Comparison of ENCODE assay signal across 26 mouse cellular contexts in genomic region chr8:11801571-11801970, GRCm38 (mm10). TPM values are rescaled to one million over a fixed set of nuclear protein-coding genes. Genes with fewer than 3 reads are reported as not detected.
DNase-seq lines count a peak whose midpoint lies in the region; ATAC-seq and TF ChIP-seq lines count a peak whose summit lies in the region.
"Had no signal": no experiment of that assay in that cellular context is flagged by ENCODE, and none has a peak within 500 bp of the region (broad histone marks: within the 10 kb centered on the region; RNA-seq: fewer than 3 reads in every experiment).

No protein-coding gene starts in this region.

- no peak for ATAC-seq in heart, embryonic 12.5 days (ENCODE audit: insufficient number of reproducible peaks, low FRiP score)
- no peak for ATAC-seq in limb, embryonic 12.5 days (ENCODE audit: insufficient number of reproducible peaks, insufficient read depth, low FRiP score, low TSS enrichment, low read depth)
- ATAC-seq: CD4-positive, CD25-positive, alpha-beta regulatory T cell, adult 4 months; forebrain, embryonic 15.5 days had no signal

- peaks cover 49% of the 10 kb centered on the region for H3K4me1 ChIP-seq in heart, embryonic 12.5 days (replicated peaks)
- 0 out of 2 replicates have a peak, but pooled peaks cover 4% of the 10 kb centered on the region for H3K4me1 ChIP-seq in limb, embryonic 12.5 days (replicated peaks)
- no peaks in the 10 kb centered on the region for H3K4me1 ChIP-seq in limb, embryonic 10.5 days
- H3K4me1 ChIP-seq in embryonic fibroblast, embryonic 13.5 days (ENCODE audit: control insufficient read depth, insufficient read depth, low read length) = peaks cover 12% of the 10 kb centered on the region
- H3K4me1 ChIP-seq in thymus, adult 2 months (replicated peaks; ENCODE audit: control insufficient read depth, insufficient read depth, low read length) = no peaks in the 10 kb centered on the region
- H3K4me1 ChIP-seq: embryonic facial prominence, embryonic 13.5 days had no signal

- DNase-seq in heart, postnatal 25 days (ENCODE audit: low spot score) = no peak
- no peak for DNase-seq in limb, embryonic 10.5 days (ENCODE audit: low spot score)
- peak; percentile 86 for DNase-seq in Muller cell, postnatal 12 days (ENCODE audit: inconsistent ontology term)
- DNase-seq in thymus, adult 2 months = no peak
- DNase-seq in layer of hippocampus, adult 18-20 months (ENCODE audit: low spot score in 2 of 2) = no peak
- DNase-seq: adrenal gland, postnatal 10 days; cerebellum, adult 18-20 months; gastrocnemius, adult 2 months; kidney, adult 18-20 months; left cerebral cortex, postnatal 4 days; lung, postnatal 14 days; thymus, postnatal 36 days had no signal

- H3K4me3 ChIP-seq in heart, embryonic 12.5 days = no peak overlapping the region
- H3K4me3 ChIP-seq in limb, embryonic 12.5 days (replicated peaks) = no peak overlapping the region
- no peak overlapping the region for H3K4me3 ChIP-seq in limb, embryonic 10.5 days
- no peak overlapping the region for H3K4me3 ChIP-seq in embryonic fibroblast, embryonic 13.5 days (ENCODE audit: insufficient read depth, low read length)
- no peak overlapping the region for H3K4me3 ChIP-seq in thymus, adult 2 months (ENCODE audit: control insufficient read depth, insufficient read depth, low read length)
- H3K4me3 ChIP-seq: embryonic facial prominence, embryonic 13.5 days; forebrain, embryonic 15.5 days; gastrocnemius, adult 2 months; hindbrain, embryonic 10.5 days; neural tube, embryonic 13.5 days had no signal

- no peaks in the 10 kb centered on the region for H3K27me3 ChIP-seq in heart, embryonic 12.5 days (replicated peaks)
- H3K27me3 ChIP-seq in limb, embryonic 12.5 days = no peaks in the 10 kb centered on the region
- no peaks in the 10 kb centered on the region for H3K27me3 ChIP-seq in limb, embryonic 10.5 days (ENCODE audit: low read depth, poor library complexity, severe bottlenecking)
- H3K27me3 ChIP-seq in thymus, adult 2 months (ENCODE audit: control insufficient read depth, insufficient read depth, low read length) = no peaks in the 10 kb centered on the region
- H3K27me3 ChIP-seq: embryonic facial prominence, embryonic 13.5 days; forebrain, embryonic 15.5 days; neural tube, embryonic 13.5 days had no signal

- peak overlapping the region; percentile 30 for H3K27ac ChIP-seq in heart, embryonic 12.5 days (ENCODE audit: poor library complexity, severe bottlenecking)
- H3K27ac ChIP-seq in limb, embryonic 12.5 days = 0 out of 2 replicates have a peak overlapping the region, but pooled peaks have one; percentile 23
- no peak overlapping the region for H3K27ac ChIP-seq in limb, embryonic 10.5 days
- peak overlapping the region; percentile 89 for H3K27ac ChIP-seq in embryonic fibroblast, embryonic 13.5 days (ENCODE audit: insufficient read depth, low read length)
- H3K27ac ChIP-seq in thymus, adult 2 months (ENCODE audit: control insufficient read depth, insufficient read depth, low read length) = no peak overlapping the region
- H3K27ac ChIP-seq: embryonic facial prominence, embryonic 13.5 days; forebrain, embryonic 15.5 days; gastrocnemius, adult 2 months; hindbrain, embryonic 10.5 days; liver, embryonic 14.5 days; neural tube, embryonic 13.5 days had no signal

- no peak overlapping the region for H3K4me2 ChIP-seq in heart, embryonic 12.5 days
- no peak overlapping the region for H3K4me2 ChIP-seq in limb, embryonic 12.5 days
- H3K4me2 ChIP-seq: embryonic facial prominence, embryonic 13.5 days; forebrain, embryonic 15.5 days; neural tube, embryonic 13.5 days had no signal

- 53% methylated on average over 8 of the region's 8 CpGs for WGBS in heart, embryonic 12.5 days
- WGBS in limb, embryonic 12.5 days = 77% methylated on average over 8 of the region's 8 CpGs
- WGBS in limb, embryonic 10.5 days = 78% methylated on average over 8 of the region's 8 CpGs
- 92% methylated on average over 8 of the region's 8 CpGs for WGBS in thymus, adult 2 months

- H3K9ac ChIP-seq in heart, embryonic 12.5 days = no peak overlapping the region
- no peak overlapping the region for H3K9ac ChIP-seq in limb, embryonic 12.5 days (replicated peaks)
- H3K9ac ChIP-seq: embryonic facial prominence, embryonic 13.5 days; forebrain, embryonic 15.5 days; liver, embryonic 14.5 days; neural tube, embryonic 13.5 days had no signal

- no peak for TF ChIP-seq CTCF in embryonic fibroblast, embryonic 13.5 days (IDR thresholded peaks at IDR 0.05; ENCODE audit: borderline replicate concordance, insufficient read depth, low read length)
- TF ChIP-seq CTCF in thymus, adult 2 months (IDR thresholded peaks at IDR 0.05; ENCODE audit: borderline replicate concordance, control insufficient read depth, extremely low read depth, insufficient read depth, low read length, poor library complexity) = no peak

- intact Hi-C loops in heart, postnatal 25 days (cut with DNase I) = no loop called here

- H3K36me3 ChIP-seq in heart, embryonic 12.5 days = peaks cover 83% of the 10 kb centered on the region
- H3K36me3 ChIP-seq in limb, embryonic 12.5 days = peaks cover 82% of the 10 kb centered on the region
- H3K36me3 ChIP-seq in limb, embryonic 10.5 days = peaks cover 89% of the 10 kb centered on the region
- peaks cover 15% of the 10 kb centered on the region for H3K36me3 ChIP-seq in thymus, adult 2 months (ENCODE audit: control insufficient read depth, insufficient read depth, low read length)

- no peak for TF ChIP-seq POLR2A in embryonic fibroblast, embryonic 13.5 days (IDR thresholded peaks at IDR 0.05; ENCODE audit: low read depth, low read length)
- TF ChIP-seq POLR2A in thymus, adult 2 months (IDR thresholded peaks at IDR 0.05; ENCODE audit: control insufficient read depth, extremely low read depth, insufficient read depth, low read length, poor library complexity) = no peak

- no peaks in the 10 kb centered on the region for H3K9me3 ChIP-seq in heart, embryonic 12.5 days (replicated peaks)
- no peaks in the 10 kb centered on the region for H3K9me3 ChIP-seq in limb, embryonic 12.5 days
- no peaks in the 10 kb centered on the region for H3K9me3 ChIP-seq in limb, embryonic 10.5 days (replicated peaks)
- H3K9me3 ChIP-seq: embryonic facial prominence, embryonic 13.5 days; forebrain, embryonic 15.5 days; G1E; hindbrain, embryonic 10.5 days; neural tube, embryonic 13.5 days had no signal

RNA-seq across cellular contexts. Expression of gene Tex29, which starts 38.7 kb away (rescaled TPM):
- 0.49 and 0.51 TPM in 2 replicates for polyA plus RNA-seq in heart, embryonic 12.5 days (2016; fragmentation: Nextera tagmentation; extraction: Ambion mirVana)
- total RNA-seq in heart, postnatal 25 days (2021) = under 1 TPM in 1 of 2 experiments, not detected in 1; 0.95 TPM
- polyA plus RNA-seq in limb, embryonic 12.5 days (2016; fragmentation: Nextera tagmentation; extraction: Ambion mirVana) = not detected in 2 replicates
- not detected in 2 replicates for polyA plus RNA-seq in limb, embryonic 10.5 days (2016; fragmentation: Nextera tagmentation; extraction: Ambion mirVana)
- not detected in 2 replicates for polyA plus RNA-seq in embryonic fibroblast, embryonic 13.5 days (2011; ENCODE audit: insufficient read length, low read depth, missing spikeins)
- not detected in 2 replicates for polyA plus RNA-seq in thymus, adult 2 months (2012; rRNA removed)
- total RNA-seq in layer of hippocampus, adult 18-20 months (2021) = under 1 TPM in 1 of 2 experiments, not detected in 1; 0.58 TPM
- total RNA-seq: adrenal gland, postnatal 10 days; common myeloid progenitor, adult 5-6 weeks; G1E; gastrocnemius, adult 2 months; granulocyte monocyte progenitor cell, adult 5-6 weeks; left cerebral cortex, postnatal 4 days; megakaryocyte-erythroid progenitor cell, adult 5-6 weeks had no signal
- polyA plus RNA-seq: CD4-positive, CD25-positive, alpha-beta regulatory T cell, adult 4 months; embryonic facial prominence, embryonic 13.5 days; liver, embryonic 14.5 days; spleen, adult 2 months had no signal

Comparison
In these comparisons a context has a peak if more than half of its experiments do, and no peak if none do; other contexts are left out.
1. H3K27ac ChIP-seq: peak in heart, embryonic 12.5 days (single experiment), limb, embryonic 12.5 days (single experiment) and embryonic fibroblast, embryonic 13.5 days (single experiment); none in limb, embryonic 10.5 days (single experiment) and thymus, adult 2 months (single experiment).